Mouse (Mus musculus) heart, postnatal 25 days (tissue): ENCODE results near the gene Patj. TPM values are rescaled to one million over a fixed set of nuclear protein-coding genes. Genes with fewer than 3 reads are reported as not detected.

ENCODE experiments used
- DNase-seq: peaks from one replicate; pipeline ENCODE4 v3.0.0; 2022; ENCODE audit warnings: low spot score
- intact Hi-C: fragments of 180-260 bp; cut with DNase I; formaldehyde crosslinking; loops from one replicate; pipeline ENCODE4 v1.15.1; 2025
- total RNA-seq, 2 experiments: library from RNA; stranded (reverse); gene quantifications; 2 replicates each; pipeline ENCODE4 v1.2.3; 2021

The Patj gene
- total RNA-seq, 2 experiments from 2014 or later: 14.8 to 15.1 TPM

- DNase-seq: no peak
- intact Hi-C loops: no loop called here
These were observed 104.6 kb downstream of the Patj start for GRCm38 (mm10) chr4:98500182-98500581.

- no peak for DNase-seq
- intact Hi-C loops: no loop called here
These were observed 105.3 kb downstream of the Patj start for GRCm38 (mm10) chr4:98500875-98501274.

- DNase-seq: no peak
- intact Hi-C loops: no loop called here
These were observed 109.2 kb downstream of the Patj start for GRCm38 (mm10) chr4:98504743-98505142.

GRCm38 (mm10) chr4:98508471-98509271, 113.1 kb downstream of the Patj start:
- DNase-seq: no peak
- intact Hi-C loops: no loop called here

- intact Hi-C loops: no loop called here
- DNase-seq: no peak
These were observed 114.4 kb downstream of the Patj start for GRCm38 (mm10) chr4:98509939-98510338.

- DNase-seq: no peak
- intact Hi-C loops: no loop called here
These were observed 115.7 kb downstream of the Patj start for GRCm38 (mm10) chr4:98511296-98511695.

- intact Hi-C loops: no loop called here
- DNase-seq: no peak
These were observed 116.6 kb downstream of the Patj start for GRCm38 (mm10) chr4:98511964-98512743.

GRCm38 (mm10) chr4:98520492-98520891, 124.9 kb downstream of the Patj start:
- intact Hi-C loops: no loop called here

GRCm38 (mm10) chr4:98524525-98524924, 128.9 kb downstream of the Patj start:
- DNase-seq: no peak
- intact Hi-C loops: no loop called here

More at GRCm38 (mm10) chr4:98520492-98520891, 124.9 kb downstream of the Patj start:
- no peak for DNase-seq

- DNase-seq: no peak
- intact Hi-C loops: no loop called here
These were observed 139.9 kb downstream of the Patj start for GRCm38 (mm10) chr4:98535446-98535845.

GRCm38 (mm10) chr4:98541591-98541990, 146.0 kb downstream of the Patj start:
- intact Hi-C loops: loop anchor here (10.0 kb wide), 1 partner anchor 343 kb away; no protein-coding TSS in a partner anchor

GRCm38 (mm10) chr4:98543001-98543400, 147.4 kb downstream of the Patj start:
- intact Hi-C loops: loop anchor here (10.0 kb wide), 1 partner anchor 342 kb away; no protein-coding TSS in a partner anchor
- no peak for DNase-seq

More at GRCm38 (mm10) chr4:98541591-98541990, 146.0 kb downstream of the Patj start:
- DNase-seq: no peak

GRCm38 (mm10) chr4:98545376-98545775, 149.8 kb downstream of the Patj start:
- no peak for DNase-seq
- intact Hi-C loops: loop anchor here (1.0 to 10.0 kb wide), 2 partner anchors 157 to 339 kb away; no protein-coding TSS in a partner anchor

GRCm38 (mm10) chr4:98546456-98547176, 151.0 kb downstream of the Patj start:
- no peak for DNase-seq
- intact Hi-C loops: loop anchor here (10.0 kb wide), 1 partner anchor 338 kb away; no protein-coding TSS in a partner anchor

- DNase-seq: no peak
- intact Hi-C loops: loop anchor here (10.0 kb wide), 1 partner anchor 335 kb away; no protein-coding TSS in a partner anchor
These were observed 153.9 kb downstream of the Patj start for GRCm38 (mm10) chr4:98549491-98549890.

- no peak for DNase-seq
- intact Hi-C loops: no loop called here
These were observed 154.5 kb downstream of the Patj start for GRCm38 (mm10) chr4:98550116-98550515.

GRCm38 (mm10) chr4:98555666-98556065, 160.1 kb downstream of the Patj start:
- intact Hi-C loops: loop anchor here (5.0 kb wide), 1 partner anchor 42 kb away; no protein-coding TSS in a partner anchor
- DNase-seq: no peak

GRCm38 (mm10) chr4:98556449-98556848, 160.9 kb downstream of the Patj start:
- intact Hi-C loops: loop anchor here (5.0 kb wide), 1 partner anchor 41 kb away; no protein-coding TSS in a partner anchor

GRCm38 (mm10) chr4:98557192-98557591, 161.6 kb downstream of the Patj start:
- DNase-seq: no peak
- intact Hi-C loops: loop anchor here (5.0 kb wide), 1 partner anchor 40 kb away; no protein-coding TSS in a partner anchor

More at GRCm38 (mm10) chr4:98556449-98556848, 160.9 kb downstream of the Patj start:
- no peak for DNase-seq
